Mouse (Mus musculus): ENCODE measurements around the gene Kctd19. TPM values are rescaled to one million over a fixed set of nuclear protein-coding genes. Genes with fewer than 3 reads are reported as not detected.

Gene Kctd19
- polyA plus RNA-seq, 1 experiment from 2014 or later, result not detected

GRCm38 (mm10) chr8:105426878-105427277 is 13.6 kb upstream of the Kctd19 start:
- no peak for TF ChIP-seq CTCF (IDR thresholded peaks at IDR 0.05)
- no peak for ATAC-seq
- ChIA-PET POLR2A (no interaction called here), CTCF (no interaction called here)
- H3K27me3 ChIP-seq, result peaks cover 74% of the 10 kb centered on the region
- no peak for DNase-seq (ENCODE audit: low read depth, low spot score)
- in situ Hi-C loops (cut with MboI; ENCODE audit: low pct_unique_long_range_greater_than_20kb), result no loop called here

GRCm38 (mm10) chr8:105422006-105422405 is 8.7 kb upstream of the Kctd19 start:
- in situ Hi-C loops (cut with MboI; ENCODE audit: low pct_unique_long_range_greater_than_20kb), result no loop called here
- POLR2A ChIA-PET, result no interaction called here
- TF ChIP-seq CTCF (IDR thresholded peaks at IDR 0.05), result no peak
- CTCF ChIA-PET, result no interaction called here
- ATAC-seq (no peak), DNase-seq (ENCODE audit: low read depth, low spot score) (no peak)
- H3K27me3 ChIP-seq, result peaks cover 59% of the 10 kb centered on the region

GRCm38 (mm10) chr8:105419800-105420199 is 6.5 kb upstream of the Kctd19 start:
- in situ Hi-C loops (cut with MboI; ENCODE audit: low pct_unique_long_range_greater_than_20kb), result no loop called here
- TF ChIP-seq CTCF (IDR thresholded peaks at IDR 0.05), result no peak
- ChIA-PET POLR2A (no interaction called here), CTCF (interaction anchor here (0.9 kb wide), 1 partner anchor 13 kb away, joined by 3 read pairs; no protein-coding TSS in a partner anchor)
- no peak for ATAC-seq
- DNase-seq (ENCODE audit: low read depth, low spot score), result no peak
- peaks cover 63% of the 10 kb centered on the region for H3K27me3 ChIP-seq

GRCm38 (mm10) chr8:105418992-105419391 is 5.7 kb upstream of the Kctd19 start:
- peak; percentile 63 for TF ChIP-seq CTCF (IDR thresholded peaks at IDR 0.05)
- ChIA-PET POLR2A (interaction anchor here (0.6 kb wide), 1 partner anchor 795 kb away, joined by 3 read pairs; no protein-coding TSS in a partner anchor), CTCF (interaction anchor here (0.9 to 1.0 kb wide), 2 partner anchors 21 to 47 kb away, joined by 3 to 4 read pairs; no protein-coding TSS in a partner anchor)
- DNase-seq (ENCODE audit: low read depth, low spot score), result no peak
- peaks cover 63% of the 10 kb centered on the region for H3K27me3 ChIP-seq
- ATAC-seq, result no peak
- in situ Hi-C loops (cut with MboI; ENCODE audit: low pct_unique_long_range_greater_than_20kb), result no loop called here

- CTCF ChIA-PET, result no interaction called here
- in situ Hi-C loops (cut with MboI; ENCODE audit: low pct_unique_long_range_greater_than_20kb), result no loop called here
- TF ChIP-seq CTCF (IDR thresholded peaks at IDR 0.05), result no peak
- POLR2A ChIA-PET, result no interaction called here
- DNase-seq (ENCODE audit: low read depth, low spot score) (no peak), ATAC-seq (no peak)
- peaks cover 22% of the 10 kb centered on the region for H3K27me3 ChIP-seq
Measured at GRCm38 (mm10) chr8:105409947-105410346, 3.4 kb downstream of the Kctd19 start.

- TF ChIP-seq CTCF (IDR thresholded peaks at IDR 0.05), result no peak
- ChIA-PET POLR2A (no interaction called here), CTCF (no interaction called here)
- DNase-seq (ENCODE audit: low read depth, low spot score) (peak; percentile 38), ATAC-seq (peak; percentile 26)
- H3K27me3 ChIP-seq, result peaks cover 9% of the 10 kb centered on the region
- in situ Hi-C loops (cut with MboI; ENCODE audit: low pct_unique_long_range_greater_than_20kb), result no loop called here
Measured at GRCm38 (mm10) chr8:105408331-105408730, 5.0 kb downstream of the Kctd19 start.

GRCm38 (mm10) chr8:105406416-105406815 is 6.9 kb downstream of the Kctd19 start:
- in situ Hi-C loops (cut with MboI; ENCODE audit: low pct_unique_long_range_greater_than_20kb), result no loop called here
- ATAC-seq (no peak), DNase-seq (ENCODE audit: low read depth, low spot score) (no peak)
- CTCF ChIA-PET, result interaction anchor here (1.9 kb wide), 1 partner anchor 8 kb away, joined by 5 read pairs; no protein-coding TSS in a partner anchor
- POLR2A ChIA-PET, result no interaction called here
- no peaks in the 10 kb centered on the region for H3K27me3 ChIP-seq
- no peak for TF ChIP-seq CTCF (IDR thresholded peaks at IDR 0.05)

GRCm38 (mm10) chr8:105404496-105404895 is 8.8 kb downstream of the Kctd19 start:
- in situ Hi-C loops (cut with MboI; ENCODE audit: low pct_unique_long_range_greater_than_20kb), result no loop called here
- no peaks in the 10 kb centered on the region for H3K27me3 ChIP-seq
- ATAC-seq (no peak), DNase-seq (ENCODE audit: low read depth, low spot score) (no peak)
- TF ChIP-seq CTCF (IDR thresholded peaks at IDR 0.05), result no peak
- ChIA-PET CTCF (interaction anchor here (1.5 kb wide), 1 partner anchor 12 kb away, joined by 3 read pairs; no protein-coding TSS in a partner anchor), POLR2A (no interaction called here)

- ChIA-PET CTCF (interaction anchor here (1.0 to 1.5 kb wide), 2 partner anchors 11 to 44 kb away, joined by 3 to 5 read pairs; no protein-coding TSS in a partner anchor), POLR2A (no interaction called here)
- ATAC-seq, result no peak
Measured at GRCm38 (mm10) chr8:105403467-105403866, 9.8 kb downstream of the Kctd19 start.

GRCm38 (mm10) chr8:105400016-105400415 is 13.3 kb downstream of the Kctd19 start:
- in situ Hi-C loops (cut with MboI; ENCODE audit: low pct_unique_long_range_greater_than_20kb), result no loop called here
- no peaks in the 10 kb centered on the region for H3K27me3 ChIP-seq
- DNase-seq (ENCODE audit: low read depth, low spot score), result no peak
- POLR2A ChIA-PET, result no interaction called here
- no peak for TF ChIP-seq CTCF (IDR thresholded peaks at IDR 0.05)
- ATAC-seq, result no peak
- CTCF ChIA-PET, result interaction anchor here (1.5 kb wide), 1 partner anchor 41 kb away, joined by 5 read pairs; no protein-coding TSS in a partner anchor

More at GRCm38 (mm10) chr8:105403467-105403866, 9.8 kb downstream of the Kctd19 start:
- in situ Hi-C loops (cut with MboI; ENCODE audit: low pct_unique_long_range_greater_than_20kb), result no loop called here
- no peak for TF ChIP-seq CTCF (IDR thresholded peaks at IDR 0.05)
- DNase-seq (ENCODE audit: low read depth, low spot score), result no peak
- H3K27me3 ChIP-seq, result no peaks in the 10 kb centered on the region

- CTCF ChIA-PET, result interaction anchor here (0.8 to 2.1 kb wide), 17 partner anchors 9 to 78 kb away, joined by 3 to 28 read pairs (median 4); partner anchors contain the start of genes Fhod1 and Plekhg4
- peak; percentile 44 for ATAC-seq
- POLR2A ChIA-PET, result interaction anchor here (0.5 to 0.8 kb wide), 2 partner anchors 25 to 49 kb away, joined by 4 to 5 read pairs; no protein-coding TSS in a partner anchor
Measured at GRCm38 (mm10) chr8:105397747-105398146, 15.6 kb downstream of the Kctd19 start.

More at GRCm38 (mm10) chr8:105397747-105398146, 15.6 kb downstream of the Kctd19 start:
- no peaks in the 10 kb centered on the region for H3K27me3 ChIP-seq
- DNase-seq (ENCODE audit: low read depth, low spot score), result no peak
- TF ChIP-seq CTCF (IDR thresholded peaks at IDR 0.05), result peak; percentile 90
- in situ Hi-C loops (cut with MboI; ENCODE audit: low pct_unique_long_range_greater_than_20kb), result loop anchor here (5.0 kb wide), 1 partner anchor 35 kb away; no protein-coding TSS in a partner anchor
